Mouse (Mus musculus) retina, postnatal 1 day (tissue): Measurements from ENCODE around the gene Dpep3.
"Not testable (repeated sequence)": the region's sequence is repeated elsewhere in the genome, so short reads cannot be mapped to it uniquely, and the experiment has no call there.

Experiments used
- DNase-seq: peaks from one replicate; pipeline ENCODE4 v3.0.0-alpha.2; 2012

Dpep3 gene

GRCm38 (mm10) chr8:105979325-105979724 is at the start of gene Dpep3:
Gene Dpep3, minus strand, starts transcription at chr8:105979429.
- DNase-seq = peak; percentile 6

GRCm38 (mm10) chr8:106022483-106022882 is 43.3 kb upstream of the Dpep3 start:
- DNase-seq = peak; percentile 83

GRCm38 (mm10) chr8:106018039-106018438 is 38.8 kb upstream of the Dpep3 start:
- DNase-seq = no peak

GRCm38 (mm10) chr8:106017130-106017529 is 37.9 kb upstream of the Dpep3 start:
- no peak for DNase-seq

GRCm38 (mm10) chr8:106016284-106016683 is 37.1 kb upstream of the Dpep3 start:
- no peak for DNase-seq

GRCm38 (mm10) chr8:106012203-106012602 is 33.0 kb upstream of the Dpep3 start:
- DNase-seq = not testable (repeated sequence)

- no peak for DNase-seq
Observed at GRCm38 (mm10) chr8:106011643-106011986, 32.4 kb upstream of the Dpep3 start, which contains the start of gene Ddx28. Gene Ddx28, minus strand, starts transcription at chr8:106011882.

- peak; percentile 97 for DNase-seq
Observed at GRCm38 (mm10) chr8:106010748-106011642, 31.8 kb upstream of the Dpep3 start.

- DNase-seq = not testable (repeated sequence)
Observed at GRCm38 (mm10) chr8:106007891-106008290, 28.7 kb upstream of the Dpep3 start.

GRCm38 (mm10) chr8:106007135-106007534 is 27.9 kb upstream of the Dpep3 start:
- DNase-seq = no peak

GRCm38 (mm10) chr8:106006413-106006812 is 27.2 kb upstream of the Dpep3 start:
- DNase-seq = peak; percentile 19

- no peak for DNase-seq
Observed at GRCm38 (mm10) chr8:106005875-106006274, 26.6 kb upstream of the Dpep3 start, which contains the start of gene Dpep2nb. Gene Dpep2nb, minus strand, starts transcription at chr8:106005975.

GRCm38 (mm10) chr8:106004538-106005207 is 25.4 kb upstream of the Dpep3 start:
- DNase-seq = no peak

- no peak for DNase-seq
Observed at GRCm38 (mm10) chr8:106001908-106002307, 22.7 kb upstream of the Dpep3 start.

- DNase-seq = no peak
Observed at GRCm38 (mm10) chr8:105998971-105999370, 19.7 kb upstream of the Dpep3 start.

- DNase-seq = no peak
Observed at GRCm38 (mm10) chr8:105996359-105996758, 17.1 kb upstream of the Dpep3 start.

- DNase-seq = no peak
Observed at GRCm38 (mm10) chr8:105993226-105993625, 14.0 kb upstream of the Dpep3 start.

GRCm38 (mm10) chr8:105992499-105992898 is 13.3 kb upstream of the Dpep3 start:
- DNase-seq = no peak

- no peak for DNase-seq
Observed at GRCm38 (mm10) chr8:105991546-105991945, 12.3 kb upstream of the Dpep3 start.

- peak; percentile 93 for DNase-seq
Observed at GRCm38 (mm10) chr8:105990856-105991387, 11.7 kb upstream of the Dpep3 start, which contains the start of gene Dus2. Gene Dus2, plus strand, starts transcription at chr8:105991337.

GRCm38 (mm10) chr8:105988546-105988945 is 9.3 kb upstream of the Dpep3 start:
- no peak for DNase-seq

GRCm38 (mm10) chr8:105983406-105983805 is 4.2 kb upstream of the Dpep3 start:
- not testable (repeated sequence) for DNase-seq

- no peak for DNase-seq
Observed at GRCm38 (mm10) chr8:105981146-105981545, 1.9 kb upstream of the Dpep3 start.

- peak; percentile 39 for DNase-seq
Observed at GRCm38 (mm10) chr8:105975363-105975762, 3.9 kb downstream of the Dpep3 start.
